Mouse (Mus musculus) olfactory bulb, adult 2 months (tissue): ENCODE data around the gene Lime1.

Experiments
- CTCF ChIP-seq: fragments of 200-500 bp; IDR thresholded peaks from 2 replicates; pipeline ENCODE4 v1.5.1; 2012; ENCODE audit warnings: low read depth, mild to moderate bottlenecking, low read length, moderate library complexity; ENCODE audit not compliant: insufficient read depth
- POLR2A ChIP-seq: fragments of 200-500 bp; IDR thresholded peaks from 2 replicates; pipeline ENCODE4 v1.6.1; 2012; ENCODE audit warnings: mild to moderate bottlenecking, low read depth, low read length, moderate library complexity; ENCODE audit not compliant: insufficient read depth

- TF ChIP-seq POLR2A = no peak
- TF ChIP-seq CTCF = no peak
Measured at GRCm38 (mm10) chr2:181409643-181410042, 29.8 kb downstream of the Lime1 start.
